Mouse (Mus musculus) left cerebral cortex, adult 18-20 months (tissue): ENCODE measurements at regions not wholly inside any gene's neighbourhood (a gene's known extent, or its start where the extent isn't known, plus 50 kb on each side); places are given as distances from the start of the nearest gene placed in this dataset.
A peak's percentile ranks its signal among the peaks of the same experiment; 100 is the strongest.

Experiments used
- DNase-seq, 2 experiments: peaks; one replicate each; pipeline ENCODE4 v3.0.0; 2021 to 2022; ENCODE audit warnings: low spot score in 2 of 2, mixed read lengths in 1 of 2

- no peak for DNase-seq
Observed at GRCm38 (mm10) chr9:101807249-101807648, 54.4 kb upstream of the 9630041A04Rik start.

GRCm38 (mm10) chr9:101796718-101797117 is 64.9 kb upstream of the 9630041A04Rik start:
- DNase-seq: no peak

- DNase-seq: no peak
Observed at GRCm38 (mm10) chr9:101796063-101796462, 65.6 kb upstream of the 9630041A04Rik start.

GRCm38 (mm10) chr9:101795436-101795835 is 66.2 kb upstream of the 9630041A04Rik start:
- no peak for DNase-seq

GRCm38 (mm10) chr9:101790936-101791335 is 70.7 kb upstream of the 9630041A04Rik start:
- DNase-seq: no peak

GRCm38 (mm10) chr9:101740949-101741605 is 120.6 kb upstream of the 9630041A04Rik start:
- DNase-seq: no peak

- DNase-seq: peak in 1 of 2 experiments; percentile 7
Observed at GRCm38 (mm10) chr9:101739322-101739721, 122.3 kb upstream of the 9630041A04Rik start.

GRCm38 (mm10) chr9:101734271-101734670 is 127.4 kb upstream of the 9630041A04Rik start:
- DNase-seq: no peak

GRCm38 (mm10) chr9:101733611-101734225 is 127.9 kb upstream of the 9630041A04Rik start:
- no peak for DNase-seq

GRCm38 (mm10) chr9:101730136-101730535 is 131.5 kb upstream of the 9630041A04Rik start:
- no peak for DNase-seq

- no peak for DNase-seq
Observed at GRCm38 (mm10) chr9:101717911-101718310, 143.7 kb upstream of the 9630041A04Rik start.

- DNase-seq: no peak
Observed at GRCm38 (mm10) chr9:101716326-101716725, 145.3 kb upstream of the 9630041A04Rik start.

GRCm38 (mm10) chr9:101714805-101715204 is 146.8 kb upstream of the 9630041A04Rik start:
- no peak for DNase-seq

- DNase-seq: no peak
Observed at GRCm38 (mm10) chr9:101710611-101711071, 151.0 kb upstream of the 9630041A04Rik start.

- no peak for DNase-seq
Observed at GRCm38 (mm10) chr9:101700368-101700767, 161.3 kb upstream of the 9630041A04Rik start.

GRCm38 (mm10) chr9:101694054-101694453 is 167.6 kb upstream of the 9630041A04Rik start:
- no peak for DNase-seq

- DNase-seq: no peak
Observed at GRCm38 (mm10) chr9:101691336-101691735, 170.3 kb upstream of the 9630041A04Rik start.

GRCm38 (mm10) chr9:101690916-101691315 is 170.7 kb upstream of the 9630041A04Rik start:
- DNase-seq: no peak

GRCm38 (mm10) chr9:101690402-101690861 is 171.2 kb upstream of the 9630041A04Rik start:
- DNase-seq: no peak

GRCm38 (mm10) chr9:101689532-101690401 is 171.9 kb upstream of the 9630041A04Rik start:
- peak; percentile 94 to 98 for DNase-seq

GRCm38 (mm10) chr9:101687226-101687625 is 174.4 kb upstream of the 9630041A04Rik start:
- no peak for DNase-seq

GRCm38 (mm10) chr9:101677563-101677962 is 184.1 kb upstream of the 9630041A04Rik start:
- no peak for DNase-seq
